Mouse (Mus musculus): ENCODE measurements at regions not wholly inside any gene's neighbourhood (a gene's known extent, or its start where the extent isn't known, plus 50 kb on each side); places are given as distances from the start of the nearest gene placed in this dataset.

- CTCF ChIA-PET, result interaction anchor here (0.6 kb wide), 1 partner anchor 37 kb away, joined by 4 read pairs; no protein-coding TSS in a partner anchor
Observed at GRCm38 (mm10) chr15:36719241-36719640, 288.3 kb downstream of the Zfp706 start.

- CTCF ChIA-PET, result no interaction called here
Observed at GRCm38 (mm10) chr15:36717835-36718234, 289.7 kb downstream of the Zfp706 start.

- CTCF ChIA-PET, result interaction anchor here (0.9 kb wide), 1 partner anchor 9 kb away, joined by 4 read pairs; no protein-coding TSS in a partner anchor
Observed at GRCm38 (mm10) chr15:36716686-36717038, 290.9 kb downstream of the Zfp706 start.

GRCm38 (mm10) chr15:36715745-36716685 is 291.6 kb downstream of the Zfp706 start:
- CTCF ChIA-PET, result interaction anchor here (0.9 kb wide), 1 partner anchor 10 kb away, joined by 4 read pairs; no protein-coding TSS in a partner anchor

- CTCF ChIA-PET, result no interaction called here
Observed at GRCm38 (mm10) chr15:36715159-36715558, 292.4 kb downstream of the Zfp706 start.

GRCm38 (mm10) chr15:36709788-36710187 is 297.8 kb downstream of the Zfp706 start:
- CTCF ChIA-PET, result no interaction called here

- CTCF ChIA-PET, result interaction anchor here (0.7 kb wide), 4 partner anchors 78 to 491 kb away, joined by 6 to 13 read pairs (median 9); no protein-coding TSS in a partner anchor
Observed at GRCm38 (mm10) chr15:36708471-36708870, 299.1 kb downstream of the Zfp706 start.

GRCm38 (mm10) chr15:36705990-36706389 is 301.6 kb downstream of the Zfp706 start:
- CTCF ChIA-PET, result interaction anchor here (0.8 kb wide), 1 partner anchor 12 kb away, joined by 6 read pairs; no protein-coding TSS in a partner anchor

GRCm38 (mm10) chr15:36705391-36705790 is 302.2 kb downstream of the Zfp706 start:
- CTCF ChIA-PET, result no interaction called here

GRCm38 (mm10) chr15:36701846-36702245 is 305.7 kb downstream of the Zfp706 start:
- CTCF ChIA-PET, result interaction anchor here (0.8 kb wide), 1 partner anchor 73 kb away, joined by 7 read pairs; no protein-coding TSS in a partner anchor

GRCm38 (mm10) chr15:36700196-36700595 is 307.4 kb downstream of the Zfp706 start:
- CTCF ChIA-PET, result no interaction called here

GRCm38 (mm10) chr15:36695199-36696129 is 312.1 kb downstream of the Zfp706 start:
- CTCF ChIA-PET, result interaction anchor here (0.6 kb wide), 1 partner anchor 163 kb away, joined by 7 read pairs; no protein-coding TSS in a partner anchor

GRCm38 (mm10) chr15:36691002-36691652 is 316.4 kb downstream of the Zfp706 start:
- CTCF ChIA-PET, result no interaction called here

GRCm38 (mm10) chr15:36689881-36690280 is 317.7 kb downstream of the Zfp706 start:
- CTCF ChIA-PET, result interaction anchor here (0.6 to 0.7 kb wide), 2 partner anchors 31 to 138 kb away, joined by 3 to 7 read pairs; no protein-coding TSS in a partner anchor

GRCm38 (mm10) chr15:36689301-36689700 is 318.3 kb downstream of the Zfp706 start:
- CTCF ChIA-PET, result interaction anchor here (0.6 kb wide), 1 partner anchor 139 kb away, joined by 3 read pairs; no protein-coding TSS in a partner anchor

- CTCF ChIA-PET, result no interaction called here
Observed at GRCm38 (mm10) chr15:36688051-36688754, 319.4 kb downstream of the Zfp706 start.

- CTCF ChIA-PET, result no interaction called here
Observed at GRCm38 (mm10) chr15:36684684-36685083, 322.9 kb downstream of the Zfp706 start.

- CTCF ChIA-PET, result no interaction called here
Observed at GRCm38 (mm10) chr15:36682832-36683231, 324.7 kb downstream of the Zfp706 start.

GRCm38 (mm10) chr15:36682159-36682558 is 325.4 kb downstream of the Zfp706 start:
- CTCF ChIA-PET, result no interaction called here

- CTCF ChIA-PET, result no interaction called here
Observed at GRCm38 (mm10) chr15:36680361-36681140, 327.0 kb downstream of the Zfp706 start.

All from spleen, embryonic (tissue).